Mouse (Mus musculus) lung, postnatal 14 days (tissue): Measurements from ENCODE around the gene 1700023F06Rik.

Experiments
- DNase-seq: peaks from one replicate; pipeline ENCODE4 v3.0.0; 2021

1700023F06Rik gene

GRCm38 (mm10) chr11:103158621-103159478, 49.5 kb downstream of the 1700023F06Rik start:
- peak; percentile 99 for DNase-seq

- DNase-seq = no peak
These were observed 58.6 kb downstream of the 1700023F06Rik start for GRCm38 (mm10) chr11:103149771-103150170.
